ENCODE assay signal across 8 mouse cellular contexts in genomic region chr2:91948151-91948509, GRCm38 (mm10). TPM values are rescaled to one million over a fixed set of nuclear protein-coding genes. Genes with fewer than 3 reads are reported as not detected.
A peak's percentile ranks its signal among the peaks of the same experiment; 100 is the strongest.
DNase-seq lines count a peak whose midpoint lies in the region; ATAC-seq and TF ChIP-seq lines count a peak whose summit lies in the region.

No protein-coding gene starts in this region.

- no peaks in the 10 kb centered on the region for H3K27me3 ChIP-seq in kidney, adult 2 months (replicated peaks; ENCODE audit: control insufficient read depth, insufficient read depth, low read length)
- H3K27me3 ChIP-seq in kidney, embryonic 14.5 days (ENCODE audit: control insufficient read depth, insufficient read depth, low read length): no peaks in the 10 kb centered on the region
- H3K27me3 ChIP-seq in midbrain, embryonic 13.5 days: no peaks in the 10 kb centered on the region

- H3K36me3 ChIP-seq in kidney, adult 2 months (ENCODE audit: control insufficient read depth, insufficient read depth, low read length): no peaks in the 10 kb centered on the region
- 0 out of 2 replicates have a peak, but pooled peaks cover 8% of the 10 kb centered on the region for H3K36me3 ChIP-seq in kidney, embryonic 14.5 days (ENCODE audit: control insufficient read depth, insufficient read depth, low read length)
- no peaks in the 10 kb centered on the region for H3K36me3 ChIP-seq in midbrain, embryonic 13.5 days

- TF ChIP-seq POLR2A in kidney, adult 2 months (IDR thresholded peaks at IDR 0.05; ENCODE audit: low read depth, low read length): no peak

- no peak overlapping the region for H3K4me2 ChIP-seq in kidney, embryonic 14.5 days (replicated peaks; ENCODE audit: low read depth, low read length)
- no peak overlapping the region for H3K4me2 ChIP-seq in midbrain, embryonic 13.5 days (replicated peaks)

- DNase-seq in kidney, adult 2 months: peak; percentile 71
- peak; percentile 60 to 63 for DNase-seq in kidney, postnatal 36 days
- no peak for DNase-seq in ovary, postnatal 10 days (ENCODE audit: low spot score)
- DNase-seq in T-cell, adult 2 months (ENCODE audit: low spot score): no peak
- DNase-seq in cerebellum, adult 11-12 months: no peak

- ATAC-seq in kidney, embryonic 14.5 days (ENCODE audit: low FRiP score, low TSS enrichment): no peak
- ATAC-seq in erythroblast, adult 5-6 weeks (replicated peaks; ENCODE audit: low FRiP score, poor library complexity, severe bottlenecking): peak; percentile 31
- ATAC-seq in midbrain, embryonic 13.5 days: no peak

- peaks cover 14% of the 10 kb centered on the region for H3K4me1 ChIP-seq in kidney, adult 2 months (ENCODE audit: control insufficient read depth, insufficient read depth, low read length)
- H3K4me1 ChIP-seq in kidney, embryonic 14.5 days (ENCODE audit: control insufficient read depth, insufficient read depth, low read length): peaks cover 37% of the 10 kb centered on the region
- H3K4me1 ChIP-seq in midbrain, embryonic 13.5 days (replicated peaks): peaks cover 53% of the 10 kb centered on the region

- H3K27ac ChIP-seq in kidney, adult 2 months (ENCODE audit: insufficient read depth, low read depth, low read length): no peak overlapping the region
- no peak overlapping the region; the same call in 1 of the 2 replicates for H3K27ac ChIP-seq in kidney, embryonic 14.5 days (ENCODE audit: low read depth, low read length)
- H3K27ac ChIP-seq in midbrain, embryonic 13.5 days: peak overlapping the region; percentile 57

- no peaks in the 10 kb centered on the region for H3K9me3 ChIP-seq in kidney, embryonic 14.5 days (ENCODE audit: control insufficient read depth, low read length)
- no peaks in the 10 kb centered on the region for H3K9me3 ChIP-seq in midbrain, embryonic 13.5 days

- 78% methylated on average over 6 of the region's 6 CpGs for WGBS in kidney, adult 2 months
- 68% methylated on average over 6 of the region's 6 CpGs for WGBS in kidney, embryonic 14.5 days
- 81% methylated on average over 6 of the region's 6 CpGs for WGBS in midbrain, embryonic 13.5 days

- H3K9ac ChIP-seq in kidney, embryonic 14.5 days (ENCODE audit: low read depth, low read length): no peak overlapping the region
- H3K9ac ChIP-seq in midbrain, embryonic 13.5 days (replicated peaks): no peak overlapping the region

- no peak for TF ChIP-seq CTCF in kidney, adult 2 months (conservative IDR thresholded peaks at IDR 0.05; ENCODE audit: insufficient read depth, insufficient read length, low read depth, low read length)

- H3K4me3 ChIP-seq in kidney, adult 2 months (ENCODE audit: insufficient read depth, low read depth, low read length): no peak overlapping the region
- H3K4me3 ChIP-seq in kidney, embryonic 14.5 days (ENCODE audit: low read length): no peak overlapping the region
- H3K4me3 ChIP-seq in midbrain, embryonic 13.5 days (replicated peaks): no peak overlapping the region

RNA-seq across cellular contexts. Expression of gene Gm9821, which starts 2.6 kb away (rescaled TPM):
- polyA plus RNA-seq in kidney, adult 2 months (2012; rRNA removed): not detected in 2 replicates
- 0.31 and 0.49 TPM in 2 replicates for polyA plus RNA-seq in kidney, embryonic 14.5 days (2014; fragmentation: Nextera tagmentation; extraction: Ambion mirVana)
- not detected in 2 replicates for total RNA-seq in erythroblast, adult 5-6 weeks (2015; ENCODE audit: low replicate concordance)
- total RNA-seq in erythroblast, adult 5-6 weeks (2017; ENCODE audit: low replicate concordance): 0.28 TPM in 1 of 2 replicates, not detected in the other
- 0.38 TPM in 1 of 2 replicates, not detected in the other for polyA plus RNA-seq in midbrain, embryonic 13.5 days (2015; fragmentation: Nextera tagmentation; extraction: Ambion mirVana)

RNA-seq across cellular contexts. Expression of gene Mdk, which starts 16.0 kb away (rescaled TPM):
- 76.0 and 80.1 TPM in 2 replicates for polyA plus RNA-seq in kidney, adult 2 months (2012; rRNA removed)
- polyA plus RNA-seq in kidney, embryonic 14.5 days (2014; fragmentation: Nextera tagmentation; extraction: Ambion mirVana): 1,361 and 1,922 TPM in 2 replicates
- total RNA-seq in erythroblast, adult 5-6 weeks (2015; ENCODE audit: low replicate concordance): 1.9 TPM in 1 of 2 replicates, not detected in the other
- 0.77 TPM in 1 of 2 replicates, not detected in the other for total RNA-seq in erythroblast, adult 5-6 weeks (2017; ENCODE audit: low replicate concordance)
- 322 and 354 TPM in 2 replicates for polyA plus RNA-seq in midbrain, embryonic 13.5 days (2015; fragmentation: Nextera tagmentation; extraction: Ambion mirVana)

RNA-seq across cellular contexts. Expression of gene Chrm4, which starts 21.1 kb away (rescaled TPM):
- polyA plus RNA-seq in kidney, adult 2 months (2012; rRNA removed): 0.11 TPM in 1 of 2 replicates, not detected in the other
- not detected in 2 replicates for polyA plus RNA-seq in kidney, embryonic 14.5 days (2014; fragmentation: Nextera tagmentation; extraction: Ambion mirVana)
- not detected in 2 replicates for total RNA-seq in erythroblast, adult 5-6 weeks (2015; ENCODE audit: low replicate concordance)
- not detected in 2 replicates for total RNA-seq in erythroblast, adult 5-6 weeks (2017; ENCODE audit: low replicate concordance)
- 0.36 and 0.54 TPM in 2 replicates for polyA plus RNA-seq in midbrain, embryonic 13.5 days (2015; fragmentation: Nextera tagmentation; extraction: Ambion mirVana)

RNA-seq across cellular contexts. Expression of gene Dgkz, which starts 27.5 kb away (rescaled TPM):
- 106 and 119 TPM in 2 replicates for polyA plus RNA-seq in kidney, adult 2 months (2012; rRNA removed)
- 35.6 and 57.5 TPM in 2 replicates for polyA plus RNA-seq in kidney, embryonic 14.5 days (2014; fragmentation: Nextera tagmentation; extraction: Ambion mirVana)
- total RNA-seq in erythroblast, adult 5-6 weeks (2015; ENCODE audit: low replicate concordance): 35.9 and 75.1 TPM in 2 replicates
- total RNA-seq in erythroblast, adult 5-6 weeks (2017; ENCODE audit: low replicate concordance): 13.7 and 19.5 TPM in 2 replicates
- polyA plus RNA-seq in midbrain, embryonic 13.5 days (2015; fragmentation: Nextera tagmentation; extraction: Ambion mirVana): 21.4 and 26.4 TPM in 2 replicates

Comparison
In these comparisons a context has a peak if more than half of its experiments do, and no peak if none do; other contexts are left out.
1. DNase-seq: peak in kidney, adult 2 months (single experiment) and kidney, postnatal 36 days (2 of 2); none in ovary, postnatal 10 days (single experiment), T-cell, adult 2 months (single experiment) and cerebellum, adult 11-12 months (single experiment).